Mouse (Mus musculus) heart, embryonic 12.5 days (tissue): Measurements from ENCODE around the gene Atg4c. TPM values are rescaled to one million over a fixed set of nuclear protein-coding genes. Genes with fewer than 3 reads are reported as not detected.

Experiments
- ATAC-seq: fragments of 200-750 bp; cut with Nextera tagmentation; 2 replicates; pipeline ENCODE4 v1.8.0; 2017; ENCODE audit warnings: moderate TSS enrichment, moderate library complexity; ENCODE audit not compliant: insufficient number of reproducible peaks, low FRiP score
- H3K27ac ChIP-seq: fragments of 300-500 bp; sonication (generic); 2 replicates; pipeline ENCODE4 v1.5.1; 2016; ENCODE audit warnings: mild to moderate bottlenecking, moderate library complexity; ENCODE audit not compliant: poor library complexity, severe bottlenecking
- H3K27me3 ChIP-seq: fragments of 300-500 bp; sonication (generic); replicated peaks from 2 replicates; pipeline ENCODE4 v1.6.1; 2016; ENCODE audit warnings: mild to moderate bottlenecking, moderate library complexity
- H3K36me3 ChIP-seq: fragments of 300-500 bp; sonication (generic); 2 replicates; pipeline ENCODE4 v1.6.1; 2016; ENCODE audit warnings: mild to moderate bottlenecking, moderate library complexity
- H3K4me1 ChIP-seq: fragments of 300-500 bp; sonication (generic); replicated peaks from 2 replicates; pipeline ENCODE4 v1.6.1; 2016; ENCODE audit warnings: mild to moderate bottlenecking
- H3K4me2 ChIP-seq: fragments of 300-500 bp; sonication (generic); 2 replicates; pipeline ENCODE4 v1.6.1; 2016; ENCODE audit warnings: mild to moderate bottlenecking, moderate library complexity
- H3K4me3 ChIP-seq: fragments of 300-500 bp; sonication (generic); 2 replicates; pipeline ENCODE4 v1.5.1; 2016; ENCODE audit warnings: mild to moderate bottlenecking
- H3K9ac ChIP-seq: fragments of 300-500 bp; sonication (generic); 2 replicates; pipeline ENCODE4 v1.6.1; 2016; ENCODE audit warnings: mild to moderate bottlenecking, moderate library complexity
- H3K9me3 ChIP-seq: fragments of 300-500 bp; sonication (generic); replicated peaks from 2 replicates; pipeline ENCODE4 v1.6.1; 2016; ENCODE audit warnings: mild to moderate bottlenecking, moderate library complexity
- WGBS: fragments of 180-500 bp; shearing (Covaris S2); methylation state at CpG from one replicate; pipeline ENCODE4 v1.1.7; 2016; 5-methylcytosine and 5-hydroxymethylcytosine counted together
- polyA plus RNA-seq: library from polyadenylated mRNA; unstranded; fragments of >200 nt; fragmentation: Nextera tagmentation; extraction: Ambion mirVana; gene quantifications from 2 replicates; pipeline ENCODE4 v1.2.1, GENCODE M21; 2016

The Atg4c gene
- 12.8 and 13.1 TPM in 2 replicates for polyA plus RNA-seq

DNA sequence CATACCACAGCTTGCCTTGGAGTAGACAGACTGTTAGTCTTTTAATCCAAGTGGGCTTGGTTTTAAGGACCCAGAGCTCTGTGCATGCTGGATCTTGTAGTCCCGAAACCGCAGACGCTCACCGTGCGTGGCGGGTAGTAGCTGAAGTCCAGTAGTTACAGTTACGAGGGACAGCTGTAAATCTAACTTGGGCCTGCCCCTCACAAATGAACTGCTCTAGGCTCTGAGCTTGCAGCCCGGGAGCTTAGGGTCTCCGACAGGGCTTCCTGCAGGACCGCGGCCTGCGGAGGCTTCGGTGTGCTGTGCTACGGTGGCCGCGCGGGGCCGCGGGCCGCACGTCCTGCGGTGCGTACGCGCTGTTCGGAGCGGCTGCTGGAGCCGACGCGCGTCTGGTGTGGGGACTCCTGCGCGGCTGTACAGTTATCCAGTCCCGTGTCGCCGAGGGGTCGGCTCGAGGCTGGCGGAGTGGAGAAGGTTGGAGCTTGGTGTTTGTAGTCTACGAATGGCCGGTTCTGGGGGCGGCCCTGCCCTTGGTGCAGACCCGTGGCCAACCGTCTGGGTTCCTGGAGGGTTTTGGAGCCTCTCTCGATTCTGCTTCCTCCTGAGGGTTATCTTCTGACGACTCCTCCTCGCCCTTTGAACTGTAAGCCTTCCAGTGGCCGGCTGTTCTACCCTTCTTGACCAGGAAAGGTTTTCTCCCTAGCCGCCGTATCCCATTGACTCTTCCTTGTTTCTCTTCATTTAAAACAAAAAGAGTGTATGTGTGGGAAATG is at the start of gene Atg4c:
Gene Atg4c (plus strand): TSS at position 125 of the 773 bp plus-strand sequence.
- H3K4me3 ChIP-seq = peak within 1 kb of the TSS; percentile 78
- H3K36me3 ChIP-seq = no peaks in the 10 kb centered on the region
- no peaks in the 10 kb centered on the region for H3K4me1 ChIP-seq
- H3K27ac ChIP-seq = peak within 1 kb of the TSS; percentile 90
- peak within 1 kb of the TSS; percentile 89 for H3K9ac ChIP-seq
- no peaks in the 10 kb centered on the region for H3K27me3 ChIP-seq
- peak; percentile 94 for ATAC-seq
- H3K4me2 ChIP-seq = peak within 1 kb of the TSS; percentile 74
- under 1% methylated on average over 50 of the region's 50 CpGs for WGBS
- no peaks in the 10 kb centered on the region for H3K9me3 ChIP-seq

DNA sequence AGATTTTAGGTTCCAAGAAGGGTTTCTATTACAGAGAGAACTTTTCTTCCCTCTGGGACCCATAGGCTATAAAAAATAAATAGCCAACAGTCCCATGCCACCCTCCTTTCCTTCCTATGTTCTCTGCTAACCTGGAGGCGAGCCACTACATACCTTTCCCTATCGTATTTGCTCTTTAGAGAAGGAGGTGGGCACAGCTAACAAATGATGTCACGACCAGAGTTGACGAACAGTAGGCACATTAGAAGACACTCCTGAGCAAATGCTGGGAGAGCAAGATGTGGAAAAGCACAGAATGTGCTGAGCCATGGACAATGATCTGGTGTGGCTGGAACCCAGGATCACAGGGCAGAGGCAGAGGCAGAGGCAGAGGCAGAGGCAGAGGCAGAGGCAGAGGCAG is 42.3 kb upstream of the Atg4c start:
- Histone ChIP-seq H3K4me1 (no peaks in the 10 kb centered on the region), H3K9ac (no peak overlapping the region), H3K27me3 (no peaks in the 10 kb centered on the region), H3K36me3 (no peaks in the 10 kb centered on the region), H3K4me2 (no peak overlapping the region), H3K4me3 (no peak overlapping the region), H3K27ac (no peak overlapping the region), H3K9me3 (no peaks in the 10 kb centered on the region; the same call in 1 of the 2 replicates)
- no peak for ATAC-seq
- WGBS = 83% methylated on average over 4 of the region's 4 CpGs

DNA sequence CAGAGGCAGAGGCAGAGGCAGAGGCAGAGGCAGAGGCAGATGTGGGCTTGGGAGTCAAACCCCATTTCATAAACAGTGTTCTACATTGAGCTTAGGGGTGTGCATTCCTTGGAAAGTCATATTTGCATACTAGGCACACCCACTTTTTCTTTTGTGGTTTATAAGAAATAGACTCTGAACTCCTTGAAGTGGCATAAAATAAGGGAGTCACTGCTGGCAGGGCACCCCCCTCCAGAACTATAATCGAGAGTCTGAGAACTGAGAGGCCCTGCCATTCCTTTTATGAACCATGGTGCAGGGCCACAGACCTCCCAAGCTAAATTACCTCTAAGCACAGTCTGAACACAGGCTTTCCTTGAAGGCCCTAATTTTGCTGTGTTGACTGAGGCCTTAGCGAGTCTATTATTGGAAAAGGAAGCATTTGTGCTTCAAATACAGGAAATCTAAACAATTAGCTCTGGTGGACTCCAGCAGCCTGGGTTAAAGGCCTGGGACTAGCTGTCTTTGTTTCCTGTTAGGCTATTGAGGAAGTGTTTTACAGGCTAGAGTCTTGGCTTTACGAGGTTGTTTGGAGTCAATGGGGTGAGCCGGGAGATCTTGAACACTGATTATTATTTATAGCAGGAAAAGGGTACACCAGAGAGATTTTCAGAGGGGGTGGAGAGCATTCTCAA is 41.7 kb upstream of the Atg4c start:
- Histone ChIP-seq H3K4me1 (peaks cover 2% of the 10 kb centered on the region; the same call in 1 of the 2 replicates), H3K36me3 (no peaks in the 10 kb centered on the region), H3K4me2 (no peak overlapping the region), H3K9me3 (no peaks in the 10 kb centered on the region; the same call in 1 of the 2 replicates), H3K4me3 (no peak overlapping the region), H3K27me3 (no peaks in the 10 kb centered on the region), H3K9ac (no peak overlapping the region), H3K27ac (no peak overlapping the region)
- 67% methylated on average over 4 of the region's 4 CpGs for WGBS
- no peak for ATAC-seq

- H3K36me3 ChIP-seq = no peaks in the 10 kb centered on the region
- H3K27ac ChIP-seq = no peak overlapping the region
- ATAC-seq = no peak
- no peak overlapping the region for H3K4me3 ChIP-seq
- WGBS = 54% methylated on average over 11 of the region's 11 CpGs
- H3K9ac ChIP-seq = no peak overlapping the region
- H3K4me2 ChIP-seq = no peak overlapping the region
- H3K9me3 ChIP-seq = no peaks in the 10 kb centered on the region
- H3K27me3 ChIP-seq = no peaks in the 10 kb centered on the region
- H3K4me1 ChIP-seq = peaks cover 3% of the 10 kb centered on the region; the same call in 1 of the 2 replicates
Observed at GRCm38 (mm10) chr4:99156641-99157307, 37.0 kb upstream of the Atg4c start.

DNA sequence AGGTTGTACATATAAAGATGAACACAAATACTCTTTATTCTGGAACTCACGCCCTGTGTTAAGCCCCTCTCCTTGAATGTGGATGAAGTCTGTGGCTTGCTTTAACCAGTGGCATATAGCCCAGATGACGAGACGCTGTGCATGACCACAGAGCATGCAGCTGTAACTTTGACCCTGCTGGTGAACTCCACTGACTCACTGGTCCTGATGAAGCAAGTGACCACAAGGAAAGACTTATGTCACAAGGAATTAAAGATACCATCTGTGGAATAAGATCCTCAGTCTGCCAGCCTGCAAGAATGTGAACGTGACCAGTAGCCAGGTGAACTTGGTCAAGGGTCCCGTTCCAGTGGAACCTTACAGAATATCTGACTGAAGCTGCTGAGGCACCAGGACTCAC is 35.2 kb upstream of the Atg4c start:
- H3K27me3 ChIP-seq = no peaks in the 10 kb centered on the region
- H3K4me1 ChIP-seq = peaks cover 4% of the 10 kb centered on the region
- no peaks in the 10 kb centered on the region for H3K36me3 ChIP-seq
- no peak overlapping the region for H3K9ac ChIP-seq
- H3K9me3 ChIP-seq = no peaks in the 10 kb centered on the region
- WGBS = 77% methylated on average over 5 of the region's 5 CpGs
- no peak overlapping the region for H3K27ac ChIP-seq
- no peak for ATAC-seq
- no peak overlapping the region for H3K4me2 ChIP-seq
- no peak overlapping the region for H3K4me3 ChIP-seq

GRCm38 (mm10) chr4:99160414-99160813 is 33.3 kb upstream of the Atg4c start:
- no peak for ATAC-seq
- WGBS = 21% methylated on average over 3 of the region's 3 CpGs
- Histone ChIP-seq H3K4me1 (peaks cover 7% of the 10 kb centered on the region), H3K4me2 (no peak overlapping the region), H3K9ac (no peak overlapping the region), H3K27ac (no peak overlapping the region), H3K27me3 (no peaks in the 10 kb centered on the region), H3K9me3 (no peaks in the 10 kb centered on the region), H3K36me3 (no peaks in the 10 kb centered on the region), H3K4me3 (no peak overlapping the region)

- 64% methylated on average over 5 of the region's 5 CpGs for WGBS
- H3K27me3 ChIP-seq = no peaks in the 10 kb centered on the region
- ATAC-seq = no peak
Observed at GRCm38 (mm10) chr4:99160899-99161298, 32.8 kb upstream of the Atg4c start.

DNA sequence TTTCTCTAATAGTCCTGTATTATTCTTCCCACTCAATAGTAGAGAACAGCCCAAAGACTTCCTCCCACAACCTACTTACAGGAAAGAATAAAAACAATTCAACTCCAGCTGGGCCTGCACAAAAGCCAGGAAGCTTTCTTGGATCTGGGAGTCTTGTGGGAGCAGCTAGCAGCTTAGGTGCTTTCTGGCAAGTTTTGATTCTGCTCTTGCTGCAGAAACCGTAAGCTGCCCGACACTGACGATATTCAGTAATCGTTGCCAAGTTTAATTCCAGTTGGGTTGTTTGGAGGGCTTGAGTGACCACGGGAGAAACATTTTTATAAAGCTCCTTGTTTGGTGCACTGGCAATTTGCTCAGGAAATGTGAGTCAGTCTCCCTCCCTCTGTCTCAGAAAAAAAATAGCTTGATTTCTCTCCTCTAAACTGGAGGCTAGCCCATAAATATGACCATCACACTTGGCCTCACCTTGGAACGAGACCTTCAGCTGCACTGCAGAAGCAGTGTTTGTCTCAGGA is 32.2 kb upstream of the Atg4c start:
- WGBS = 28% methylated on average over 6 of the region's 6 CpGs
- Histone ChIP-seq H3K4me2 (peak overlapping the region; percentile 5; the same call in 1 of the 2 replicates), H3K9me3 (no peaks in the 10 kb centered on the region), H3K4me3 (no peak overlapping the region), H3K4me1 (peaks cover 7% of the 10 kb centered on the region), H3K9ac (no peak overlapping the region), H3K27me3 (no peaks in the 10 kb centered on the region), H3K27ac (peak overlapping the region; percentile 51; the same call in 1 of the 2 replicates), H3K36me3 (no peaks in the 10 kb centered on the region)
- ATAC-seq = no peak

More at GRCm38 (mm10) chr4:99160899-99161298, 32.8 kb upstream of the Atg4c start:
- peaks cover 7% of the 10 kb centered on the region for H3K4me1 ChIP-seq
- H3K9ac ChIP-seq = no peak overlapping the region
- H3K27ac ChIP-seq = no peak overlapping the region
- H3K4me3 ChIP-seq = no peak overlapping the region
- H3K9me3 ChIP-seq = no peaks in the 10 kb centered on the region
- no peak overlapping the region for H3K4me2 ChIP-seq
- H3K36me3 ChIP-seq = no peaks in the 10 kb centered on the region

DNA sequence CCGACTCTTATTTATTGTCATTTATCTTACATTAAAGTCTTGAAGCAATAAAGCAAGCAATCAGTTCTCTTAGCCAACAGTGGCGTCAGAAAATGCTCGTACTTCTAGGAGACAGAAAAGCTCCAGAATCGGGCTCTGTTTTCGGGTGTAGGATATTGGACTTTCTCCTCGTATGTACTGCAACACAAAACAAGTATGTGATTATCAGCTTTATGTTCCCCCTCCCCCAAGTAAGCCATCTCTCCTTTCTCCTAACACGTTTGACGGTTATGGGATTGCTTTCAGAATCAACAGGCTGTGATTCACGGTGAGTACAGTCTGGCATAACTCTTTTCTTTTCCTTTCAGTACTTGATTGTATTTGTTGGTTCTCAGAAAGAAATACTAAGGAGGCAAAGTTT is 30.7 kb upstream of the Atg4c start:
- Histone ChIP-seq H3K4me2 (no peak overlapping the region), H3K4me3 (no peak overlapping the region), H3K9me3 (no peaks in the 10 kb centered on the region), H3K4me1 (peaks cover 4% of the 10 kb centered on the region; the same call in 1 of the 2 replicates), H3K27ac (no peak overlapping the region), H3K36me3 (no peaks in the 10 kb centered on the region), H3K9ac (no peak overlapping the region), H3K27me3 (no peaks in the 10 kb centered on the region)
- WGBS = 59% methylated on average over 9 of the region's 9 CpGs
- no peak for ATAC-seq

DNA sequence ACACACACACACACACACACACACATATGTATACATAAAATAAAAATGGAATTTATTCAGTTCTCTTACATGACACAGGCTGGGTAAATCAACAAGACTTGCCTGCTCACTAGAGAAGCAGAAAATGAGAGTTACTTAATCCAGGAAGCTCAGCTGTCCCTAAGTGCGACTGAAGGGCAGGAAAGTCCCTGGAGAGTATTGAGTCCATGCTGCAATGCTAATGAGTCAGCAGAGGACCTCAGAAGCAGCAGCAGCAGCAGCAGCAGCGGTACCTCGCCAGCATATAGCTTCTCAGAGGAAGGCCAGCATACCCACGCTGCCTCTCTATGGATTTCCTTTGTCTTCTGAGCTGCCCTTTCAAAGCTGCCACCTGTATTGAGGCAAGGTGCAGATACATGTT is 30.2 kb upstream of the Atg4c start:
- H3K36me3 ChIP-seq = no peaks in the 10 kb centered on the region
- no peak for ATAC-seq
- H3K4me2 ChIP-seq = no peak overlapping the region

GRCm38 (mm10) chr4:99168869-99169268 is 24.9 kb upstream of the Atg4c start:
- Histone ChIP-seq H3K36me3 (no peaks in the 10 kb centered on the region), H3K9me3 (no peaks in the 10 kb centered on the region), H3K27me3 (no peaks in the 10 kb centered on the region), H3K9ac (no peak overlapping the region), H3K4me2 (no peak overlapping the region), H3K4me1 (no peaks in the 10 kb centered on the region), H3K4me3 (no peak overlapping the region), H3K27ac (no peak overlapping the region)
- ATAC-seq = no peak
- 86% methylated on average over 5 of the region's 5 CpGs for WGBS

More for the DNA sequence above, 30.2 kb upstream of the Atg4c start:
- 19% methylated on average over 4 of the region's 4 CpGs for WGBS
- Histone ChIP-seq H3K9ac (no peak overlapping the region), H3K9me3 (no peaks in the 10 kb centered on the region), H3K4me3 (no peak overlapping the region), H3K27me3 (no peaks in the 10 kb centered on the region), H3K27ac (no peak overlapping the region), H3K4me1 (peaks cover 4% of the 10 kb centered on the region; the same call in 1 of the 2 replicates)
